Mouse (Mus musculus): Measurements from ENCODE around the gene Ak3.
A peak's percentile ranks its signal among the peaks of the same experiment; 100 is the strongest.

- TF ChIP-seq POLR2A (IDR thresholded peaks at IDR 0.05; ENCODE audit: insufficient read length, low read depth) = peak; percentile 77
- peak in 1 of 3 experiments; percentile 8 for TF ChIP-seq MYOG (IDR thresholded peaks at IDR 0.05; ENCODE audit: control insufficient read depth in 1 of 3, insufficient read depth in 1 of 3, insufficient read length in 2 of 3, low read depth in 2 of 3)
- peak; percentile 26 for TF ChIP-seq POLR2AphosphoS2 (IDR thresholded peaks at IDR 0.05; ENCODE audit: insufficient read length, low read depth)
- peak in 1 of 3 experiments; percentile 6 for TF ChIP-seq MYOD1 (IDR thresholded peaks at IDR 0.05; ENCODE audit: control insufficient read depth in 1 of 3, insufficient read length in 2 of 3, low read depth in 2 of 3)
- no peak for TF ChIP-seq CEBPB (IDR thresholded peaks at IDR 0.05; ENCODE audit: insufficient read depth, poor library complexity, severe bottlenecking)
Measured at GRCm38 (mm10) chr19:28990194-28990589, 57.6 kb downstream of the Ak3 start, which contains the start of gene Cdc37l1.
